Mouse (Mus musculus) embryonic facial prominence, embryonic 10.5 days (tissue): ENCODE measurements at regions not wholly inside any gene's neighbourhood (a gene's known extent, or its start where the extent isn't known, plus 50 kb on each side); places are given as distances from the start of the nearest gene placed in this dataset.
"Not testable (repeated sequence)": the region's sequence is repeated elsewhere in the genome, so short reads cannot be mapped to it uniquely, and the experiment has no call there.

ENCODE experiments used
- DNase-seq: peaks from one replicate; pipeline ENCODE4 v3.0.0-alpha.2; 2017; ENCODE audit warnings: low spot score
- H3K27ac ChIP-seq: fragments of 300-500 bp; sonication (generic); replicated peaks from 2 replicates; pipeline ENCODE4 v1.5.1; 2016; ENCODE audit warnings: mild to moderate bottlenecking
- H3K27me3 ChIP-seq: fragments of 300-500 bp; sonication (generic); replicated peaks from 2 replicates; pipeline ENCODE4 v1.6.1; 2016; ENCODE audit warnings: low read depth, mild to moderate bottlenecking; ENCODE audit not compliant: poor library complexity, severe bottlenecking
- H3K36me3 ChIP-seq: fragments of 300-500 bp; sonication (generic); replicated peaks from 2 replicates; pipeline ENCODE4 v1.6.1; 2016; ENCODE audit warnings: mild to moderate bottlenecking, moderate library complexity
- H3K4me1 ChIP-seq: fragments of 300-500 bp; sonication (generic); 2 replicates; pipeline ENCODE4 v1.6.1; 2016
- H3K4me3 ChIP-seq: fragments of 300-500 bp; sonication (generic); 2 replicates; pipeline ENCODE4 v1.5.1; 2016; ENCODE audit warnings: mild to moderate bottlenecking, moderate library complexity
- H3K9me3 ChIP-seq: fragments of 300-500 bp; sonication (generic); 2 replicates; pipeline ENCODE4 v1.6.1; 2016; ENCODE audit warnings: mild to moderate bottlenecking
- WGBS: fragments of 180-500 bp; shearing (Covaris S2); methylation state at CpG from one replicate; pipeline ENCODE4 v1.1.7; 2016; 5-methylcytosine and 5-hydroxymethylcytosine counted together

DNA sequence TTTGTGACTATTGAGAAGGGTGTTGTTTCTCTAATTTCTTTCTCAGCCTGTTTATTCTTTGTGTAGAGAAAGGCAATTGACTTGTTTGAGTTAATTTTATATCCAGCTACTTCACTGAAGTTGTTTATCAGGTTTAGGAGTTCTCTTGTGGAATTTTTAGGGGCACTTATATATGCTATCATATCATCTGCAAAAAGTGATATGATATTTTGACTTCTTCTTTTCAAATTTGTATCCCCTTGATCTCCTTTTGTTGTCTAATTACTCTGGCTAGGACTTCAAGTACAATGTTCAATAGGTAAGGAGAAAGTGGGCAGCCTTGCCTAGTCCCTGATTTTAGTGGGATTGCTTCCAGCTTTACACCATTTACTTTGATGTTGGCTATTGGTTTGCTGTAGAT, 380.2 kb upstream of the Npsr1 start:
- not testable (repeated sequence) for H3K27me3 ChIP-seq, H3K9me3 ChIP-seq, H3K27ac ChIP-seq, DNase-seq, H3K4me1 ChIP-seq, H3K4me3 ChIP-seq, H3K36me3 ChIP-seq

DNA sequence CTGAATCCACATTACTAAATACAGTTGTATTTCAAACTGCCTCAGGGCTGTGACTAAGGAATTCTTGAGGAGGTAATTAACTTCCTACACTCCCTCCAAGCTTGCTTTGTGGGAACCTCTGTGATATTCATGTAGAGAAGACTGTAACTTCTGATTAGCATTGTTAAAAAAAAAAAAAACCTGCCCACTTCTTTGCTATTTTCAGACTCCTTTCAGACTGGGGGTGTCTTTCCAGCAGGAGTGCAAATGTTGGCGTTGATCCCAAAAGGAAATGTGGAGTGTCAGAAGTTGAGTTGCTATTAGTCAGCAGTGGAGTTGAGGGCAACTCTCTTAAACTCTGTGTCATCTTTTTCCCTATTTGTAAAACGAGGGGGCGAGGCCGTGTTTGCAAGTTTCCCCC, 369.0 kb upstream of the Npsr1 start:
- Histone ChIP-seq H3K27me3 (no peaks in the 10 kb centered on the region), H3K9me3 (no peaks in the 10 kb centered on the region), H3K27ac (no peak overlapping the region), H3K4me3 (no peak overlapping the region), H3K36me3 (no peaks in the 10 kb centered on the region), H3K4me1 (no peaks in the 10 kb centered on the region)
- no peak for DNase-seq
- 80% methylated on average over 4 of the region's 4 CpGs for WGBS

DNA sequence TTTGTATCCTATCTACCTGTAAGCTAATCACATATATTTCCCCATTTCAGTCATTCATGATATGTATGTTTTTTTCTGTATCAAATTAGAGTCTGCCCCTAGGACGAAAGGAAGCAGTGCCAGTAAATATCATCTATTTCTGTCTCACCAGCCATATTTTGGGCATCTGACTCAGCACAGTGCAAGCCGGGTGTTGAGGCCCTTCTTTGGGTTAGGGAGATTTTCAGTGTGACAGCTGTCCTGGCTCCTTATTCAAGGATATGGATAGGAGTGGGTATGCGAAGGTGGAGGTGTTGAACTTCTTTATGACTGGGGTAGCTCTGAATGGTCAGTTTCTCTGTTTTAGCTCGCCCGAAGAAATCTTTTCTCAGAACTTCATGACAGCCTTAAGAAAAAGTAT, 345.3 kb upstream of the Npsr1 start:
- no peaks in the 10 kb centered on the region for H3K27me3 ChIP-seq
- no peak overlapping the region for H3K4me3 ChIP-seq
- H3K36me3 ChIP-seq, result no peaks in the 10 kb centered on the region
- H3K27ac ChIP-seq, result no peak overlapping the region
- H3K9me3 ChIP-seq, result no peaks in the 10 kb centered on the region
- 87% methylated on average over 5 of the region's 5 CpGs for WGBS
- no peak for DNase-seq
- H3K4me1 ChIP-seq, result no peaks in the 10 kb centered on the region

DNA sequence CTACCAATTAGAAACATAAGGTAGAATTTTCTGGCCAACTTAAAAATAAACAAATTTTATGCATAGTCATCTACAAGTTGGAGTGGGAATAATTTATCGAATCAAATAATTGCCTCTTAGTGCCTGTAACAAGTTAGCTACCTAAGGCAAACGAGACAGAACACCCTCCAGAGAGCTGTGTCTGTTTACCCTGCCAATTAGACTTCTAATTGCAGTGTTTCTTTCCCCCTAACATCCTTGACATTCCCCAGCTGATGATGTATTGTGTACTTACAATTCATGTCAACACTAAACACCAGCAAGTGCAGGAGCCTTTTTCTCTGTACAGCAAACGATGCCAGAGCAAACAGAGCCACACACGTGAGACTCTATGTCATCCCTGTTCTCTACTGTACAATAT, 311.1 kb upstream of the Npsr1 start:
- H3K4me1 ChIP-seq, result no peaks in the 10 kb centered on the region
- no peak for DNase-seq
- H3K27ac ChIP-seq, result no peak overlapping the region
- no peaks in the 10 kb centered on the region for H3K36me3 ChIP-seq
- no peaks in the 10 kb centered on the region for H3K27me3 ChIP-seq
- no peak overlapping the region for H3K4me3 ChIP-seq
- WGBS, result 50% methylated on average over 4 of the region's 4 CpGs
- H3K9me3 ChIP-seq, result no peaks in the 10 kb centered on the region
